Mouse (Mus musculus): ENCODE results near the gene Gmnn.

DNA sequence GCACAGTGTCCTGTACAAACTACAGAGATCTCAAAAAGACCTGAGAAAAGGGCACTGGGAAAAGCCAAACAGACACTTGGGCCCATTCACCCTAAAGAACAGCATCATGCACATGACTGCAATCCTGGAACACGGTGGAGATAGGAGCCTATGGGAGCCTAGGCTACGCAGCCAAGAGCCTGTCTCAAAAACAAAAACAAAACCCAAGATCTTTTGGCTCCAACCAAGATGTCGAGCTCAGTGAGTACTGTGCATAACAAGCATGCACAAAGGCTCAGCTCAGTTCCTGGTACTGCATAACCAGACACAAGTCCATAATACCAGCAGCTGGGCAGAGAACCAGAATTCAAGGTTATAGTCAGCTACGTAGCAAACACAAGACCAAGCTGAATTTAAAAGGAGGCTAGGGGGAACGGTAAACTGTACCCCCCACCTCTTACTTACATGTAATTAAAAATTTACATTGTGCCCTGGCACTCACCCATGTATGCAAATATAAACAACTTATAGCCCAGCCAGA is 1.3 kb downstream of the Gmnn start:
- TF ChIP-seq CTCF (IDR thresholded peaks at IDR 0.05; ENCODE audit: low read depth) = no peak
- no peak for TF ChIP-seq EP300 (IDR thresholded peaks at IDR 0.05; ENCODE audit: low read depth)

All from heart, postnatal 0 days (tissue).